Mouse (Mus musculus): ENCODE results near the gene Sft2d1. TPM values are rescaled to one million over a fixed set of nuclear protein-coding genes. Genes with fewer than 3 reads are reported as not detected.

The Sft2d1 gene
- total RNA-seq, 1 experiment: 89.8 TPM

GRCm38 (mm10) chr17:8372286-8373046, 61.6 kb downstream of the Sft2d1 start:
- no peaks in the 10 kb centered on the region for H3K9me3 ChIP-seq (ENCODE audit: control insufficient read depth, insufficient read depth, low read depth, low read length)
- H3K4me1 ChIP-seq (ENCODE audit: control insufficient read depth in 2 of 2, insufficient read depth in 2 of 2, low read length in 2 of 2, poor library complexity in 1 of 2): peaks cover 6 to 30% of the 10 kb centered on the region in 2 experiments
- peak overlapping the region; percentile 96 for H3K27ac ChIP-seq (ENCODE audit: insufficient read depth, low read depth, low read length, poor library complexity, severe bottlenecking)
- H3K4me3 ChIP-seq (ENCODE audit: insufficient read depth in 1 of 2, low read depth in 1 of 2, low read length in 2 of 2, poor library complexity in 1 of 2, severe bottlenecking in 1 of 2): peak overlapping the region; percentile 35 to 37
- TF ChIP-seq MAFK (IDR thresholded peaks at IDR 0.05; ENCODE audit: insufficient read depth, low read depth, low read length): no peak
- TF ChIP-seq HCFC1 (IDR thresholded peaks at IDR 0.05; ENCODE audit: borderline replicate concordance, insufficient read depth, low read length): no peak
- no peak for TF ChIP-seq CHD2 (IDR thresholded peaks at IDR 0.05; ENCODE audit: low read depth, low read length)
- TF ChIP-seq ZNF384 (IDR thresholded peaks at IDR 0.05; ENCODE audit: low read depth, low read length): no peak
- no peak for TF ChIP-seq ZC3H11A (IDR thresholded peaks at IDR 0.05; ENCODE audit: borderline replicate concordance, low read depth, low read length)
- H3K9ac ChIP-seq (ENCODE audit: insufficient read depth, low read depth, low read length, poor library complexity, severe bottlenecking): peak overlapping the region; percentile 63; the same call in 1 of the 2 replicates
- peak; percentile 75 for DNase-seq (ENCODE audit: low read depth, low spot score)
- H3K36me3 ChIP-seq (ENCODE audit: control insufficient read depth, insufficient read depth, low read length, poor library complexity, severe bottlenecking): no peaks in the 10 kb centered on the region
- in situ Hi-C loops (cut with MboI; ENCODE audit: low sequenced_read_pairs in 2 of 2, unreplicated experiment in 2 of 2): no loop called here

Other genes with a start within 250 kb of the Sft2d1 start
- gene Gm49673, start 163.3 kb upstream of the Sft2d1 start, total RNA-seq (2012; rRNA removed): 0.27 TPM in 1 of 2 replicates, not detected in the other
- 24.5 and 41.3 TPM in 2 replicates for gene Rnaset2a, start 163.0 kb upstream of the Sft2d1 start, total RNA-seq (2012; rRNA removed)
- 32.8 and 35.0 TPM in 2 replicates for gene Fgfr1op, start 145.6 kb upstream of the Sft2d1 start, total RNA-seq (2012; rRNA removed)
- 0.18 TPM in 1 of 2 replicates, not detected in the other for gene Ccr6, start 75.1 kb upstream of the Sft2d1 start, total RNA-seq (2012; rRNA removed)
- gene Mpc1, start 28.2 kb upstream of the Sft2d1 start, total RNA-seq (2012; rRNA removed): 23.0 and 35.7 TPM in 2 replicates
- 0.37 and 0.45 TPM in 2 replicates for gene Prr18, start 26.4 kb downstream of the Sft2d1 start, total RNA-seq (2012; rRNA removed)
- gene T2, start 44.9 kb downstream of the Sft2d1 start, total RNA-seq (2012; rRNA removed): 0.18 TPM in 1 of 2 replicates, not detected in the other
- gene T, start 123.3 kb downstream of the Sft2d1 start, total RNA-seq (2012; rRNA removed): 1.7 and 3.5 TPM in 2 replicates
- 1.4 and 2.6 TPM in 2 replicates for gene Pde10a, start 214.3 kb downstream of the Sft2d1 start, total RNA-seq (2012; rRNA removed)